Mouse (Mus musculus): ENCODE data around the gene Gm42669.

DNA sequence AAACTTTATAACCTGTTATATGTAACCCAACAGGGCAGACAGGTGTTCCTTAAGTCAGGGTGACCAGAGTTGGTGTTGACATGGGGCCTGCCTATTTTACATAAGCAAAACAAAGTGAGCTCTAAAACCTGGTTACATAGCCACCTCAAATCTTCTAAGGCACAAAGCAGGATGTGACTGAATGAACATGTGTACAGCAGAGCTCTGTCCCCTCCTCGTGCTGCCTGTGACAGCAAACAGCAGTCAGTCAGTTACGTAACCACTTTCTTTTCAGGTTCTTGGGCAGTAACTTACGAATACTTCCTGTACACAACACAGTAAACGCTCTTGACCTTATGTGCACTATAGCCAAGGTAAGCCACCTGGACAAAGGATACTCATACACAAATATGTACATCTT lies 38.5 kb downstream of the Gm42669 start:
- TF ChIP-seq CTCF (IDR thresholded peaks at IDR 0.05; ENCODE audit: low read depth), result no peak
- no peak for TF ChIP-seq EP300 (IDR thresholded peaks at IDR 0.05; ENCODE audit: low read depth)
